Mouse (Mus musculus): ENCODE data around the gene Spock1. TPM values are rescaled to one million over a fixed set of nuclear protein-coding genes. Genes with fewer than 3 reads are reported as not detected.
"Not testable (repeated sequence)": the region's sequence is repeated elsewhere in the genome, so short reads cannot be mapped to it uniquely, and the experiment has no call there.

Gene Spock1
- polyA plus RNA-seq, 1 experiment from 2014 or later: 0.77 TPM

DNA sequence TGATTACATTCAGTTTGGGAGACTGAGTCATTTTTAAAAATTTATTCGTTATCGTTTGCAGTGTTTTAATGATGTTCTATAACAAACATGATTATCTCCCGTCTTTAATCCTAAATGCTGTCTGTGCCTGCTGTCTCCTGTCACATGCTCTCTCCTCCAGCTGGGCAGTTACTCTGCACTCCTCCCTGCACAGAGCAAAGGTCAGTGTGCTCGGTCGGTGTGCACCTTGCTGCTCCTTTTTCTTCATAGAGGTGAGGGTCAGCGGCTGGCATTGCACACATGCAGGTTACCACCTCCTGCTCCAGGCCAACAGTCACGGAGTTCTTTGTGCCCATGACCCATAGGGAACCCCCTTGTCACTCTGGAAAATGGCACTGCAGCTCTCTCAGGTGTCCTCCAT, 411.4 kb downstream of the Spock1 start:
- H3K4me1 ChIP-seq (ENCODE audit: control insufficient read depth, insufficient read depth, low read length): no peaks in the 10 kb centered on the region
- no peak overlapping the region for H3K4me2 ChIP-seq (ENCODE audit: low read depth, low read length)
- H3K9me3 ChIP-seq (replicated peaks; ENCODE audit: control insufficient read depth, low read length): no peaks in the 10 kb centered on the region
- H3K27ac ChIP-seq (ENCODE audit: low read length): no peak overlapping the region
- H3K9ac ChIP-seq (ENCODE audit: low read length): no peak overlapping the region
- 68% methylated on average over 7 of the region's 7 CpGs for WGBS
- H3K36me3 ChIP-seq (ENCODE audit: control insufficient read depth, insufficient read depth): no peaks in the 10 kb centered on the region
- ATAC-seq (replicated peaks; ENCODE audit: extremely low read depth, insufficient read depth, low FRiP score): no peak
- H3K4me3 ChIP-seq (ENCODE audit: low read length): no peak overlapping the region
- H3K27me3 ChIP-seq (ENCODE audit: control insufficient read depth, insufficient read depth, low read length): no peaks in the 10 kb centered on the region

DNA sequence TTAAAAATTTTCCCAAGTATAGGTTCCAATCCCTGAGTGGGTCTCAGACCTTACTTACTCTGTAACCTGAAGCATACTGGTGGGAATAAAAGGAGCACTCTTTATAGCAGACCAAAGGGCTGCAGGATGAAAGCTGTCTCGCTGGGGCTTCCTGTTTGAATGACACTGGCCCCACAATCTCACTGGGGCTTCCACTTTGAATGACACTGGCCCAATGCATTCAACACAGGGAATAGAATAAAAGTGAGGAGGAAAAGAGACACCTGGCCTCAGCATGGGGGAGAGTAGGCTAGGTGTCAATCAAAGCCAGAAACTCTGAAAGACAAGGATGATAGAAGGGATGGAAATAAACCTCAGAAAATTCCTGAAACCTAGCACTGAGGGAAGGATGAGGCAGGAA, 413.3 kb downstream of the Spock1 start:
- Histone ChIP-seq H3K36me3 (ENCODE audit: control insufficient read depth, insufficient read depth) (no peaks in the 10 kb centered on the region), H3K9ac (ENCODE audit: low read length) (no peak overlapping the region), H3K9me3 (replicated peaks; ENCODE audit: control insufficient read depth, low read length) (no peaks in the 10 kb centered on the region), H3K27me3 (ENCODE audit: control insufficient read depth, insufficient read depth, low read length) (no peaks in the 10 kb centered on the region), H3K27ac (ENCODE audit: low read length) (no peak overlapping the region), H3K4me1 (ENCODE audit: control insufficient read depth, insufficient read depth, low read length) (no peaks in the 10 kb centered on the region), H3K4me3 (ENCODE audit: low read length) (no peak overlapping the region), H3K4me2 (ENCODE audit: low read depth, low read length) (no peak overlapping the region)
- no peak for ATAC-seq (replicated peaks; ENCODE audit: extremely low read depth, insufficient read depth, low FRiP score)
- WGBS: 54% methylated on average over 1 of the region's 1 CpGs

DNA sequence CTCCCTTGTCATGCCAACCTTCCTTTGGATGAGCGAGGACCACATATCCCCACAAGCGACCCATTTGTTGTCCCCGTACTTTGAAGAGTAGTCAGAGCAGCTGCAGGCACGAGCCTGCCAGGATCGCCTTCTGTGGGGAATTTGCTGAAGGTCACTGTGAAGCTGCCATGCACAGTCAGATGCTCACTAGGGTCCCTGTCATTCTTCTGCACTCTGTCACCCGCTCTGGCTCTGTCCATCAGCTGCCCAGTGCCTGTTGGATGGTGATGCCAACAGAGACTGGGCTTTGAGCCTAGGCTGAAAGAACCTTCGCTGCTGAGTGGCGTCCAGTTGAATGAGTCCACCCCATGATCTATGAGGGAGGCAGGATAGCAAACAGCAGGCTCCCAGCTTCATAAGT, 419.2 kb downstream of the Spock1 start:
- no peak for ATAC-seq (replicated peaks; ENCODE audit: extremely low read depth, insufficient read depth, low FRiP score)
- Histone ChIP-seq H3K36me3 (ENCODE audit: control insufficient read depth, insufficient read depth) (no peaks in the 10 kb centered on the region), H3K4me1 (ENCODE audit: control insufficient read depth, insufficient read depth, low read length) (no peaks in the 10 kb centered on the region), H3K27me3 (ENCODE audit: control insufficient read depth, insufficient read depth, low read length) (no peaks in the 10 kb centered on the region), H3K4me2 (ENCODE audit: low read depth, low read length) (no peak overlapping the region), H3K27ac (ENCODE audit: low read length) (no peak overlapping the region), H3K9ac (ENCODE audit: low read length) (no peak overlapping the region), H3K4me3 (ENCODE audit: low read length) (no peak overlapping the region), H3K9me3 (replicated peaks; ENCODE audit: control insufficient read depth, low read length) (no peaks in the 10 kb centered on the region)
- WGBS: 76% methylated on average over 8 of the region's 8 CpGs

DNA sequence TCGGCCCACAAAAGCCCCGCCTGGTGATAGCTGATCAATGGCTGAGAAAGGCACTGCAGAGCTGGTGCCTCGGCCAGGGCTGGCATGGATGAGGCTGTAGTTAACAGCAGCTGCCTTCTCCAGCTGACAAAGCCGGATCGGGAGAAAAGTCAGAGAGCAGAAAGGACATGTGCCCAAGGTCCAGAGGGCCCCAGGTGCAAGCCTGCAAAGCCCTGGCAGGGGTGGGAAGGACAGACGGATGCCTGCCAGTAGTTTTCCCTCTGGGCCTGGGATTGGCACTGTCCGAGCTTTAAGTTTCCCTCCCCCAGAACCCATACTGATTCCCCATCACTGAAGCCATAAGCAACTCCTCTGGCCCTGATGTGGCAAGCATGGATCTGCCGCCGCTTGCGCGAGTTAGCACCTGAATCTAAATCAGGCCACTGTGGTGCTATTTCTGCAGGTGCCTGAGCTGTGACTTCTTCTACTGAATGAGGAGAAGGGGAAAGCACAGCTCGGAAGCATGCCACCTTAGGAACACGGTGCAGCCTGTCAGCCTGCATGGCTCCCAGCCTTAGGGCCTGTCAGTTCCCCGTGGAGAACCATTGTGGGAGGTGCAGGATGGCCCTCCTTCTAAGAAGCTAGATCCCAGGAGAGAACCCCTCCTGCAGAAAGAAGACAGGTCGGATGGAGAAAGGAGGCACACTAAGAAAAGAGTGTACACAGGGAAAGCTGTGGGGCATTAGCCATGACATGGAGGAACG, 423.5 kb downstream of the Spock1 start:
- ATAC-seq (replicated peaks; ENCODE audit: extremely low read depth, insufficient read depth, low FRiP score): no peak
- Histone ChIP-seq H3K4me2 (ENCODE audit: low read depth, low read length) (no peak overlapping the region), H3K27me3 (ENCODE audit: control insufficient read depth, insufficient read depth, low read length) (no peaks in the 10 kb centered on the region), H3K27ac (ENCODE audit: low read length) (no peak overlapping the region), H3K9ac (ENCODE audit: low read length) (no peak overlapping the region), H3K36me3 (ENCODE audit: control insufficient read depth, insufficient read depth) (no peaks in the 10 kb centered on the region), H3K9me3 (replicated peaks; ENCODE audit: control insufficient read depth, low read length) (no peaks in the 10 kb centered on the region), H3K4me1 (ENCODE audit: control insufficient read depth, insufficient read depth, low read length) (no peaks in the 10 kb centered on the region), H3K4me3 (ENCODE audit: low read length) (no peak overlapping the region)
- 81% methylated on average over 16 of the region's 16 CpGs for WGBS

DNA sequence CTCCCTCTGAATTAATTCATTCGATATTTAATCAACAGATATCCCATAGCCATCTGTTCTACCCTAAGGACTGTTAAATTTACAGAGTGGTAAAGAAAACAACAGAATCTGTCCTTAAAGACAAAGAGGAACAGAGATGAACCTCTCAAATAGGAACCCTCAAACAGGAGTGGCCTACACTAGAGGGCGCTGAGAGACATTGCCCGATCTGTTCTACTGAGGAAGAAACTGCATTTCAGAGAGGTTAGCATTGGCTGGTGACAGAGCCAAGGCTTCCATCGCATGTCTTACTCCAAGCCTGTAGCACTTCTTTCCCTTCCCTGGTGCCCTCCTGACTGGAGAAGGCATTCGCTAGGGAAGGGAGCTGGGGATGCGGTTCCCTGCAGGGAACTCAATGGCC, 431.4 kb downstream of the Spock1 start:
- no peak for ATAC-seq (replicated peaks; ENCODE audit: extremely low read depth, insufficient read depth, low FRiP score)

DNA sequence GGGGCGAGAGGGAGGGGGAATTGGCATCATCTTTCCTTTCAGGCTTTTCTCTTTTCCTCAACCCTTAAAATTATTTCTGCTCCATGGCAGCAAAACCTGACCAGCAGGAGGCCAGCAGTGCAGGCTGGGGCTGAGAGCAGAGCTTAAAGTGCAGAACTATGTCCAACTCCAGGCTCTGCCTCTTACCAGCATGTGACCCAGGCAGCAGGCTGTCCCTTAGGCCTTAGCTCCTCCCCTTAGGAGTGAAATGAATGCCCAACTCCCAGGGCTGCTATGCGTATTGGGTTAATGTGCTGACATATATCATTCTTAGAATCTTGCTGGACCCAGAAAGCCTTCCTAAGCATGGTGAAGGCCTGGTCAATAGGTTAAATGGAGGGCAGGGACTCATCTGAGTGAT, 434.1 kb downstream of the Spock1 start:
- H3K27ac ChIP-seq (ENCODE audit: low read length): no peak overlapping the region
- no peak overlapping the region for H3K4me3 ChIP-seq (ENCODE audit: low read length)
- no peak overlapping the region for H3K9ac ChIP-seq (ENCODE audit: low read length)
- no peaks in the 10 kb centered on the region for H3K9me3 ChIP-seq (replicated peaks; ENCODE audit: control insufficient read depth, low read length)
- WGBS: 63% methylated on average over 2 of the region's 2 CpGs
- ATAC-seq (replicated peaks; ENCODE audit: extremely low read depth, insufficient read depth, low FRiP score): no peak
- H3K4me2 ChIP-seq (ENCODE audit: low read depth, low read length): no peak overlapping the region
- H3K36me3 ChIP-seq (ENCODE audit: control insufficient read depth, insufficient read depth): no peaks in the 10 kb centered on the region
- no peaks in the 10 kb centered on the region for H3K27me3 ChIP-seq (ENCODE audit: control insufficient read depth, insufficient read depth, low read length)
- H3K4me1 ChIP-seq (ENCODE audit: control insufficient read depth, insufficient read depth, low read length): no peaks in the 10 kb centered on the region

More for the DNA sequence above, 431.4 kb downstream of the Spock1 start:
- no peak overlapping the region for H3K27ac ChIP-seq (ENCODE audit: low read length)
- whole genome bisulfite sequencing: 21% methylated on average over 6 of the region's 6 CpGs
- H3K9ac ChIP-seq (ENCODE audit: low read length): no peak overlapping the region
- H3K36me3 ChIP-seq (ENCODE audit: control insufficient read depth, insufficient read depth): no peaks in the 10 kb centered on the region
- no peaks in the 10 kb centered on the region for H3K4me1 ChIP-seq (ENCODE audit: control insufficient read depth, insufficient read depth, low read length)
- H3K27me3 ChIP-seq (ENCODE audit: control insufficient read depth, insufficient read depth, low read length): no peaks in the 10 kb centered on the region
- no peak overlapping the region for H3K4me3 ChIP-seq (ENCODE audit: low read length)
- no peaks in the 10 kb centered on the region for H3K9me3 ChIP-seq (replicated peaks; ENCODE audit: control insufficient read depth, low read length)
- H3K4me2 ChIP-seq (ENCODE audit: low read depth, low read length): no peak overlapping the region

DNA sequence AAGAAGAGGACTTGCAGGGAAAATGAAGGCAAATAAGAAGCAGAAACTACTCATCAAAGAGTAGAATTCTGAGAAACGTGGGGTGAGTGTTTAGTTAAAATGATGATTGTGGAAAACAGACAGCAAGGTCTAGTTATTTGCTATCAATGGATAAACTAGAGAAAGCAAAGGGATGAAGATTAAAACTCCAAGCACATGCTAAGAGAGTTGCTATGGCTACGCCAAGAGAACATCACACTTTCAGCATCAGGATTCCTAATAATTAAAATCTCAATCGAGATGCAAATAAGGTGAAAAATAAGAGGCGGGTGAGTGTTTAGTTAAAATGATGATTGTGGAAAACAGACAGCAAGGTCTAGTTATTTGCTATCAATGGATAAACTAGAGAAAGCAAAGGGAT, 437.2 kb downstream of the Spock1 start:
- H3K27ac ChIP-seq (ENCODE audit: low read length); H3K9ac ChIP-seq (ENCODE audit: low read length); ATAC-seq (replicated peaks; ENCODE audit: extremely low read depth, insufficient read depth, low FRiP score); H3K36me3 ChIP-seq (ENCODE audit: control insufficient read depth, insufficient read depth); H3K27me3 ChIP-seq (ENCODE audit: control insufficient read depth, insufficient read depth, low read length); H3K4me1 ChIP-seq (ENCODE audit: control insufficient read depth, insufficient read depth, low read length); H3K4me2 ChIP-seq (ENCODE audit: low read depth, low read length); H3K9me3 ChIP-seq (replicated peaks; ENCODE audit: control insufficient read depth, low read length); H3K4me3 ChIP-seq (ENCODE audit: low read length): not testable (repeated sequence)
- WGBS: 73% methylated on average over 3 of the region's 4 CpGs

DNA sequence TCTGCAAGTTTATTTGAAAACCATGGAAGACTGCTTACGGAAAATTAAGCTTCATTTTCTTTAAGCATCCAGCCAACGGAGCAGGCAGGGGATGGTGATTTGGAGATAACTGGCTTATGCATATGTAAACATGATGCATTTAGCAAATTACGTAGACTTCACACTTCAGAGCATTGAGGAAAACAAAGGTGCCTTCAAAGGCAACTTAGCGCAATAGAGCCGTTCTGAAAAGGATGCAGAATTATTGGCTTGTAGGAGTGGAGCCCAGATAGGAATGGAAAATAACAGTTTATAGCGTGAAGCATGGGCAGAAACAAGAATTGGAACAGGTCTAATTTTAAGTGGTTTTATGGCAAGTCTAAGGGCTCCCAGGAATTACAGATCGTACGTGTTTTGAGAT, 448.2 kb downstream of the Spock1 start:
- H3K9ac ChIP-seq (ENCODE audit: low read length): no peak overlapping the region
- no peaks in the 10 kb centered on the region for H3K27me3 ChIP-seq (ENCODE audit: control insufficient read depth, insufficient read depth, low read length)
- H3K4me1 ChIP-seq (ENCODE audit: control insufficient read depth, insufficient read depth, low read length): no peaks in the 10 kb centered on the region
- no peaks in the 10 kb centered on the region; the same call in 1 of the 2 replicates for H3K9me3 ChIP-seq (replicated peaks; ENCODE audit: control insufficient read depth, low read length)
- ATAC-seq (replicated peaks; ENCODE audit: extremely low read depth, insufficient read depth, low FRiP score): no peak
- H3K4me3 ChIP-seq (ENCODE audit: low read length): no peak overlapping the region
- no peak overlapping the region for H3K27ac ChIP-seq (ENCODE audit: low read length)
- H3K36me3 ChIP-seq (ENCODE audit: control insufficient read depth, insufficient read depth): no peaks in the 10 kb centered on the region
- no peak overlapping the region for H3K4me2 ChIP-seq (ENCODE audit: low read depth, low read length)
- 85% methylated on average over 8 of the region's 8 CpGs for WGBS

DNA sequence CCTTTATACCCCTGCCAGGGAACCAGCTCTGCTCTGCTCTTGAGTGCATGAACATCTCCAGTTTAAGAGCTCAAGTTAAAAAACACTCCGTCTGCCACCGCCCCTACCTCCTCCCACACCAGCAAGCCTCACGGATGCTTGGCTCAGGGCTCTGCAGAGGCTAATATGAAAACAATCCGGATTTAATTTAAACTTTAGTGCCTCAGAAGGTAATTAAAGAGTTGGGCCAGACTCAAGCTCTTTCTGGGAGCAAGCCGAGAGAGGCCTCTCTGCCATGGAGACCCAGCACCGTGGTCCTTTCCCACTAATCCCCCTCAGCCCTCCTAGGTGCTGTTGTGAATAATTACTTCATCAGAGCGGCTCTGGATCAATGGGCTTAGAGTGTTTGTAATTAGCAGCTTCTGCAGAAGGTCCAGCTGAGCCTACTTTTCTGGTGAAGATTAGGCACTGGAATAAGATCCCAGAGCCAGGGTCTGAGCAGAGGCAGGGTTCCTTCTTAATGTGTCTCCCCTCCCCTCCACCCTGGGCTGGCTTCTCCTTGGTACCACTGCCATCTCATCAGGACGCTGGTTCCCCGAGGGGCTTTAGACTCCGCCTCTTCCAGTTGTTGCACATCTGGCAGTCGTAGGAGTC, 457.8 kb downstream of the Spock1 start:
- Histone ChIP-seq H3K9ac (ENCODE audit: low read length) (no peak overlapping the region), H3K9me3 (replicated peaks; ENCODE audit: control insufficient read depth, low read length) (no peaks in the 10 kb centered on the region), H3K27me3 (ENCODE audit: control insufficient read depth, insufficient read depth, low read length) (no peaks in the 10 kb centered on the region), H3K4me1 (ENCODE audit: control insufficient read depth, insufficient read depth, low read length) (no peaks in the 10 kb centered on the region), H3K36me3 (ENCODE audit: control insufficient read depth, insufficient read depth) (no peaks in the 10 kb centered on the region), H3K27ac (ENCODE audit: low read length) (no peak overlapping the region), H3K4me3 (ENCODE audit: low read length) (no peak overlapping the region), H3K4me2 (ENCODE audit: low read depth, low read length) (no peak overlapping the region)
- 43% methylated on average over 11 of the region's 11 CpGs for WGBS
- no peak for ATAC-seq (replicated peaks; ENCODE audit: extremely low read depth, insufficient read depth, low FRiP score)
